Mouse (Mus musculus): ENCODE data around the gene Rag1. TPM values are rescaled to one million over a fixed set of nuclear protein-coding genes. Genes with fewer than 3 reads are reported as not detected.

Rag1 gene
- 0.10 to 0.86 TPM (median 0.32 TPM) in 3 replicates for total RNA-seq (2017)

- no peak for ATAC-seq (replicated peaks; ENCODE audit: insufficient number of reproducible peaks, low FRiP score, low TSS enrichment, poor library complexity, severe bottlenecking)
Observed at GRCm38 (mm10) chr2:101649114-101649671, at the start of gene Rag1, which contains the start of gene B230118H07Rik. Rag1 (minus strand) TSS chr2:101649501. B230118H07Rik (minus strand) TSS chr2:101649532.

GRCm38 (mm10) chr2:101695584-101695983, 46.3 kb upstream of the Rag1 start:
- ATAC-seq (replicated peaks; ENCODE audit: insufficient number of reproducible peaks, low FRiP score, low TSS enrichment, poor library complexity, severe bottlenecking): no peak

- no peak for ATAC-seq (replicated peaks; ENCODE audit: insufficient number of reproducible peaks, low FRiP score, low TSS enrichment, poor library complexity, severe bottlenecking)
Observed at GRCm38 (mm10) chr2:101693577-101694215, 44.4 kb upstream of the Rag1 start.

- ATAC-seq (replicated peaks; ENCODE audit: insufficient number of reproducible peaks, low FRiP score, low TSS enrichment, poor library complexity, severe bottlenecking): no peak
Observed at GRCm38 (mm10) chr2:101693043-101693442, 43.7 kb upstream of the Rag1 start.

DNA sequence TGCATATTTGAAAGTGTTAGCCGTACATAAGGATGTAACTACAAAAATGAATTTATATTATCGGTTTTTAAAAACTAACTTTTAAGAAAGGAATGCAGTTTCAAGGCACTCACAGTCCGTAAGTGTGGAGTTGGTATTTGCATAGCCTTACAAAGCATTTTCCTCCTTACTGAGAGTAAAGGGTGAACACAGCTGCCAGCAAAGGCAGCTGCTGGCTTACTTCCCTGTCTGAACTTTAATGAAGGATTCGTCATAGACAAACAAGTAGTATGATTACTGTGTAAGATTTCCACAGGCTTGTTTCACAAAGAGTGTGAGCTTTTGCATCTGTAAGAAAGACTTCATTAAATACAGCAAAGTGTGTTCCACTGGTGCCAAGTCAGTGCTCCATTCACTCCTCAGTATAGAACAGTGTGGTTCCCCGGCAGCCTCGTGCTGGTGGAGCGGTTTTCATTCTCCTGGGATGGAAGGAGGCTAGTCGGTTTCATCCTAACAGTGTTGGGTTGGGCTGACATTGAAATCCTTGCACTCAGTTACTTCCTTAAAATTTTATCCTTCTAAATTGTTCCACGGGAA, 41.0 kb upstream of the Rag1 start:
- ATAC-seq (replicated peaks; ENCODE audit: insufficient number of reproducible peaks, low FRiP score, low TSS enrichment, poor library complexity, severe bottlenecking): no peak

GRCm38 (mm10) chr2:101688011-101688410, 38.7 kb upstream of the Rag1 start:
- ATAC-seq (replicated peaks; ENCODE audit: insufficient number of reproducible peaks, low FRiP score, low TSS enrichment, poor library complexity, severe bottlenecking): no peak

DNA sequence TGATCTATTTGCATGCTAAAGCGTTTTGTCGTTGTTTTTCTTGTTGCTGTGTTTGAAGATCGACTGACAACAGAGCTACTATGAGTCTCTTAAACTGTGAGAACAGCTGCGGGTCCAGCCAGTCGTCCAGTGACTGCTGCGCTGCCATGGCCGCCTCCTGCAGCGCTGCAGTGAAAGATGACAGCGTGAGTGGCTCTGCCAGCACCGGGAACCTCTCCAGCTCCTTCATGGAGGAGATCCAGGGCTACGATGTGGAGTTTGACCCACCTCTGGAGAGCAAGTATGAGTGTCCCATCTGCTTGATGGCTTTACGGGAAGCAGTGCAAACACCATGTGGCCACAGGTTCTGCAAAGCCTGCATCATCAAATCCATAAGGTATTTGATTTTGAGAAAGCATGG, 35.1 kb upstream of the Rag1 start:
- ATAC-seq (replicated peaks; ENCODE audit: insufficient number of reproducible peaks, low FRiP score, low TSS enrichment, poor library complexity, severe bottlenecking): no peak

GRCm38 (mm10) chr2:101679164-101679784, 30.0 kb upstream of the Rag1 start:
- ATAC-seq (replicated peaks; ENCODE audit: insufficient number of reproducible peaks, low FRiP score, low TSS enrichment, poor library complexity, severe bottlenecking): no peak

DNA sequence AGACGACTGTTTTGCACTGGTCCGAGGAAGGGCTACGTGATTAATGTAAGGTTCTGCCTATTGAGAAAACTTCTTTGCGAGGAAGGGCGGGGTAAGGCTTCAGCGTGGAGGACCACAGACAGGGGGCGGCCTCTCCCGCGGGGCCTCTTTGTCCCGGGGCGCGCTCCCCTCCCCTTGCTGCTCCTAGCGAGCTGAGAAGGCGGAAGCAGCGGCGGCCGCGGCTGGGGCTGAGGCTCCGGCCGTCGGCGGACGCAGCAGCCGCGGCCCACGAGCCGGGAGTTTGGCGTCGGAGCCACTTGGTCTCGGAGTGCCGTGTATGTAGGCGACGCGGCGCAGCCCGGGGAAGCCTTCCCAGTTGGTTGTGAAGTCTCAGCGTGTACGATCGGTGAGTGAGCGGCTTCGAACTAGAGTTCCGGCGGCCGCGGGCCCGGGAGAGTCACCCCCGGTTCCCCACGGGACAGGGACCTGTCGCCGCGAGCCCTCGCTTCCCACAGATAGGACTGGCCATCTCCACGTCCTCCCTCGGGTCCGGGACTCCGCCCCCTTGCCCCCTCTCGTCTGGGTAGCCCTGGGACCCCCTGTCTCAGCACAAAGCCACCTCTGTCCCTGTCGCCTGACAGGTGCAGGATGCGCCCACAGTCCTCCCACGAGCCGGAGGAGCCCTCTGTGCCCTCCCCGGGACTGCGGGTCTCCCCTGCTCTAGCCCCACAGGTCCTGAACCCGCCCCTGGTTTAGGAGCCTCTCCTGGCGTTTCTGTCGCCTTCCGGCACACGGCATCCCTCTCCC, 29.1 kb upstream of the Rag1 start, which contains the start of gene Traf6:
Traf6 (plus strand) TSS at position 194 of the 786 bp plus-strand sequence.
- ATAC-seq (replicated peaks; ENCODE audit: insufficient number of reproducible peaks, low FRiP score, low TSS enrichment, poor library complexity, severe bottlenecking): peak; percentile 89

DNA sequence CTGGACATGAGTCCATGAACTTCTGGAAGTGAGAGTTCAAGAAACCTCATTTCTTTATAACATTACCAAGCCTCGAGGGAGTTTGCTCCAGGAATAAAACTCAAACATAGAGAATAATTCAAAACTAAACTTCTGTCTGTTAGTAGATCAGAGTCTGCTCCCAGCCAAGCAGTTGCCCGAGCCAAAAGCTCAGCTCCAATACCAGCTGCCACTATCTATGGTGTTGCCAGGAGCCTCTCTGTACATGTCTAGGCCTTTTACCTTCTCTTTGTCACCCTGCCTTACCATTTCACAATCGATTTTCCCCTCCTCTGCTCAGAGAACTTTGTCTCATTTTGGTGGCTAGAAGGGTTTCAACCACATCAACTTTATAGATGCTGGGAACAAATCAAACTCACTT, 24.2 kb upstream of the Rag1 start:
- ATAC-seq (replicated peaks; ENCODE audit: insufficient number of reproducible peaks, low FRiP score, low TSS enrichment, poor library complexity, severe bottlenecking): no peak

DNA sequence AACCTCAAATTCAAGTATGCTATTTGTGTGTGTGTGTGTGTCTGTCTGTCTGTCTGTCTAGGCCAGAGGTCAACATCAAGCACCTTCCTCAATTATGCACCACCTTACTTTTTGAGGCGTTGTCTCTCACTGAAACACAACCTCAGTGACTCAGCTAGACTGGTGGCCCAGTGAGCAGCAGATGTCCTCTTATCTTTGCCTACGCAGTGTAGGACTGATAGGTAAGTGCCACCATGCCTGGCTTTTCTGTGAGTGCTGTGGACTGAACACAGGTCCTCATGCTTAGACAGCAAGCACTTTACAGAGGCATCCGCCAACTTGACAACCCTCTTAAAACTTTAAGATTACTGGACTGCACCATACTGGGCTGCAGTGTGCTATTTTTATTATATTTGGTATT, 19.4 kb upstream of the Rag1 start:
- ATAC-seq (replicated peaks; ENCODE audit: insufficient number of reproducible peaks, low FRiP score, low TSS enrichment, poor library complexity, severe bottlenecking): no peak

DNA sequence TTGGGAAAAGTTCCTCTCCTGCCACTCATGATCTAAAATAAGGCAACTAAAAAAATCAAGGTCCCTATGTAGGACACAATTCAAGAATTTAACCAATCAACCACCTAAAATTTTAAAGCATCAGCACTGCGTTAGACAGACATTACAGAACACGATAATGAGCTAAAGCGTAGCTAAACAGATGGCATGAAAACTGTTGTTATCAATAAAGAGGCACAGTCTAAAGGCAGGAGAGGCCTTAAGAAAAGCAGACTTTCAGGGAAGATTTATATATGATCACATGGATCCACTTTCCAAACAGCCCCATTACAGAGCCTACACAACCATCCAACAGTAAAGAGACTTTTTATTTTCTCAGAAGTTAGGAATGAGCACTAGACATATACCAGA, 16.4 kb upstream of the Rag1 start:
- ATAC-seq (replicated peaks; ENCODE audit: insufficient number of reproducible peaks, low FRiP score, low TSS enrichment, poor library complexity, severe bottlenecking): no peak

- peak; percentile 79 for ATAC-seq (replicated peaks; ENCODE audit: insufficient number of reproducible peaks, low FRiP score, low TSS enrichment, poor library complexity, severe bottlenecking)
Observed at GRCm38 (mm10) chr2:101665058-101665702, 15.9 kb upstream of the Rag1 start.

DNA sequence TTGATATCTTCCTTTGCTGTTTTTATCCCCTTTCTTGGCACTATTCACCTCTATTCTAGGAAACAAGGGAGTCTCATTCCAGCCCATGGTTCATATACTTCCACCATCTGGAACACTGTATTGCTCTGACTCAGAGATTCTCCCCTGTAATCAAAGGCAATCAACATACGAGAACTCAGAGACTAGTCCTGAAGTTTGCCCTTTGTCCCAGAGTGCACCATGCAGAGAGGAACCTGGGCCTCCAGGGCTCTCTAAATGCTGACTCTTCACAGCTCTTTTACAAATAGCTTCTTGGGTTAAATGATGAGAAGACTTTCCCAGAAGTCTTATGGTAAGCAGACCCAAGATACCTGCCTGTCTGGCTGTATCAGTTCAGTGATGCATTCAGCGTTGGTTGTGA, 11.2 kb upstream of the Rag1 start:
- no peak for ATAC-seq (replicated peaks; ENCODE audit: insufficient number of reproducible peaks, low FRiP score, low TSS enrichment, poor library complexity, severe bottlenecking)

DNA sequence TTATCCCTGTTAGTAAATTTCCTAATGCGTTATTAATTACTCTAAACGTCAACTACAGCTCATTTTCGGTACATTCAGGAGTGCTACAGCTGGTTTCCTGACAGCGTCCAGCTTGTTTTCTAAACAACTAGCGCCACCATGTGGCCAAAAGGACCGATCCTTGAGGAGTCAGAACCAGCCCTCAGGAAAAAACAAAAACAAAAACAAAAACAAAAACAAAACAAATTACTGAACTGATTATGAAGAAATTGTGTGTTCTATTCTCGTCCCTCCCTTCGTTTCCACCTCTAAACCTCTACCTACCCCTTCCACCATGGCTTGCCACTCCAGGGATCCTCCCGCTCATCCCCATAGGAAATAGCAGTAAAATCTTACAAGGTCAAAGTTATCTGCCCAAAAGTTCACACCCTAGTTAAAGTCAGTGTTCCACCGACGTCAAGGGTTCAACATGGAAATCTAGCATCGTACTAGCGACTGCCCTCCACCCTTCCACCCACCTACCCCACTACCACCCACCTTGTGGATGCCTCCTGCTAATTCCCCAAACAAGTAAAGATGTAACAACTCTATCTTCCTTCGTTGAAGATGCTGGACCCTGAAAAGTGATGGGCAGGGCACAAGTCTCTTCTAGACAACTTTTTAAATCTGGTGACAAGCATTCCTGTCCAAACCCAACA, 3.8 kb upstream of the Rag1 start:
- ATAC-seq (replicated peaks; ENCODE audit: insufficient number of reproducible peaks, low FRiP score, low TSS enrichment, poor library complexity, severe bottlenecking): 0 out of 2 replicates have a peak, but pooled peaks have one; percentile 49

- ATAC-seq (replicated peaks; ENCODE audit: insufficient number of reproducible peaks, low FRiP score, low TSS enrichment, poor library complexity, severe bottlenecking): no peak
Observed at GRCm38 (mm10) chr2:101652204-101652920, 3.1 kb upstream of the Rag1 start.

DNA sequence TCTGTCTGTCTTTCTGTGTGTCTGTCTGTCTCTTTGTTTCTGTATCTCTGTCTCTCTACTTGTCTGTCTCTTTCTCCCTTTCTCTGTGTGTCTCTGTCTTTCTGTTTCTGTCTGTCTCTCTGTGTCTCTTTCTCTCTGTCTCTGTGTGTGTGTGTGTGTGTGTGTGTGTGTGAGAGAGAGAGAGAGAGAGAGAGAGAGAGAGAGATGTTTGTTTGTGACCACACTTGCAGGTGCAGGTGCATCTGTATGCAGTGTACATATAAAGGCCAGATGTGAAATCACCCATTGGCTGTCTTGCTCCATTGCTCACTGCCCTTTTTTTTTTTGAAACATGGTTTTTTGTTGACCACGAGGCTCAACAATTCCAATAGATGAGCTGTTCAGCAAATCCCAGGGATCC, 1.1 kb upstream of the Rag1 start:
- ATAC-seq (replicated peaks; ENCODE audit: insufficient number of reproducible peaks, low FRiP score, low TSS enrichment, poor library complexity, severe bottlenecking): no peak

All from monocyte, adult 5-6 weeks (primary cell).